30 mouse cellular contexts compared by ENCODE assay signal in genomic region chr3:38650176-38650575, GRCm38 (mm10).
"Had no signal": no experiment of that assay in that cellular context is flagged by ENCODE, and none has a peak within 500 bp of the region (broad histone marks: within the 10 kb centered on the region; RNA-seq: fewer than 3 reads in every experiment).

No protein-coding gene starts in this region.

- H3K9ac ChIP-seq: heart, embryonic 12.5 days; heart, embryonic 13.5 days; heart, embryonic 15.5 days; hindbrain, embryonic 12.5 days; hindbrain, embryonic 13.5 days; hindbrain, embryonic 14.5 days; hindbrain, embryonic 15.5 days; intestine, embryonic 15.5 days; kidney, embryonic 15.5 days had no signal

- DNase-seq: heart, postnatal 10 days; heart, postnatal 14 days; heart, postnatal 36 days; heart, postnatal 4 days; kidney, adult 11 months; kidney, adult 18-20 months; kidney, adult 2 months; kidney, adult 8-10 months; kidney, adult 9 months; kidney, postnatal 10 days; kidney, postnatal 14 days; kidney, postnatal 36 days; kidney, postnatal 4 days; layer of hippocampus, adult 9-11 months; layer of hippocampus, postnatal 36 days had no signal

- H3K36me3 ChIP-seq: heart, embryonic 10.5 days; heart, embryonic 12.5 days; heart, embryonic 13.5 days; heart, embryonic 15.5 days; hindbrain, embryonic 10.5 days; hindbrain, embryonic 12.5 days; hindbrain, embryonic 13.5 days; hindbrain, embryonic 15.5 days; intestine, embryonic 15.5 days; kidney, embryonic 15.5 days had no signal

- H3K27ac ChIP-seq: heart, embryonic 10.5 days; heart, embryonic 13.5 days; heart, embryonic 15.5 days; hindbrain, embryonic 10.5 days; hindbrain, embryonic 12.5 days; hindbrain, embryonic 13.5 days; hindbrain, embryonic 14.5 days; hindbrain, embryonic 15.5 days; hindbrain, postnatal 0 days; intestine, embryonic 15.5 days; kidney, embryonic 15.5 days; kidney, postnatal 0 days; layer of hippocampus, adult 2 months; left cerebral cortex, adult 2 months had no signal

- H3K4me1 ChIP-seq: heart, embryonic 10.5 days; heart, embryonic 12.5 days; heart, embryonic 13.5 days; heart, embryonic 15.5 days; intestine, embryonic 15.5 days had no signal

- H3K27me3 ChIP-seq: heart, embryonic 12.5 days; heart, embryonic 13.5 days; heart, embryonic 15.5 days; hindbrain, embryonic 12.5 days; hindbrain, embryonic 13.5 days; hindbrain, embryonic 15.5 days; intestine, embryonic 15.5 days; kidney, embryonic 15.5 days had no signal

- H3K4me3 ChIP-seq: heart, embryonic 10.5 days; heart, embryonic 12.5 days; heart, embryonic 13.5 days; heart, embryonic 15.5 days; hindbrain, embryonic 10.5 days; hindbrain, embryonic 12.5 days; hindbrain, embryonic 13.5 days; hindbrain, embryonic 15.5 days; intestine, embryonic 15.5 days; kidney, embryonic 15.5 days; layer of hippocampus, adult 2 months; left cerebral cortex, adult 2 months had no signal
